Mouse (Mus musculus) v-Abl transformed pro-B cells (cell line): ENCODE data around the gene Gm12248.
"Not testable (repeated sequence)": the region's sequence is repeated elsewhere in the genome, so short reads cannot be mapped to it uniquely, and the experiment has no call there.

ENCODE experiments used
- in situ Hi-C, 2 experiments: fragments of 400-800 bp; cut with MboI; formaldehyde crosslinking; loops; one replicate each; pipeline ENCODE4 v1.15.1; 2025; ENCODE audit not compliant: unreplicated experiment in 2 of 2

Gm12248 gene

GRCm38 (mm10) chr11:58103344-58103653, 10.4 kb upstream of the Gm12248 start:
- in situ Hi-C loops, result loop anchor here (5.0 to 10.0 kb wide), 5 partner anchors 64 to 222 kb away; partner anchors contain the start of genes Gemin5 (in 1 of the 2) and Zfp692 (in 1 of the 2)

- in situ Hi-C loops, result loop anchor here (5.0 to 10.0 kb wide), 5 partner anchors 65 to 222 kb away; partner anchors contain the start of genes Gemin5 (in 1 of the 2) and Zfp692 (in 1 of the 2)
These were observed 9.8 kb upstream of the Gm12248 start for GRCm38 (mm10) chr11:58102581-58103343.

GRCm38 (mm10) chr11:58102146-58102545, 9.2 kb upstream of the Gm12248 start:
- in situ Hi-C loops, result loop anchor here (5.0 to 10.0 kb wide), 5 partner anchors 65 to 223 kb away; partner anchors contain the start of genes Gemin5 (in 1 of the 2) and Zfp692 (in 1 of the 2)

- in situ Hi-C loops, result loop anchor here (5.0 to 10.0 kb wide), 5 partner anchors 66 to 224 kb away; partner anchors contain the start of genes Gemin5 (in 1 of the 2) and Zfp692 (in 1 of the 2)
These were observed 8.3 kb upstream of the Gm12248 start for GRCm38 (mm10) chr11:58101194-58101720.

- in situ Hi-C loops, result loop anchor here (5.0 to 10.0 kb wide), 5 partner anchors 67 to 225 kb away; partner anchors contain the start of genes Gemin5 (in 1 of the 2) and Zfp692 (in 1 of the 2)
These were observed 7.1 kb upstream of the Gm12248 start for GRCm38 (mm10) chr11:58100006-58100405.

GRCm38 (mm10) chr11:58098366-58098720, 5.4 kb upstream of the Gm12248 start:
- in situ Hi-C loops, result not testable (repeated sequence)

- in situ Hi-C loops, result no loop called here
These were observed 4.9 kb upstream of the Gm12248 start for GRCm38 (mm10) chr11:58097621-58098365.

- in situ Hi-C loops, result no loop called here
These were observed 4.1 kb upstream of the Gm12248 start for GRCm38 (mm10) chr11:58096821-58097620.

GRCm38 (mm10) chr11:58096160-58096559, 3.2 kb upstream of the Gm12248 start:
- in situ Hi-C loops, result no loop called here

- in situ Hi-C loops, result no loop called here
These were observed 2.6 kb upstream of the Gm12248 start for GRCm38 (mm10) chr11:58095561-58095960.

GRCm38 (mm10) chr11:58094766-58095165, 1.8 kb upstream of the Gm12248 start:
- in situ Hi-C loops, result no loop called here

GRCm38 (mm10) chr11:58092541-58092940, 393 bp downstream of the Gm12248 start:
- in situ Hi-C loops, result no loop called here

GRCm38 (mm10) chr11:58081716-58082115, 11.2 kb downstream of the Gm12248 start:
- in situ Hi-C loops, result no loop called here

- in situ Hi-C loops, result no loop called here
These were observed 15.7 kb downstream of the Gm12248 start for GRCm38 (mm10) chr11:58077270-58077669.

GRCm38 (mm10) chr11:58072978-58073377, 20.0 kb downstream of the Gm12248 start:
- in situ Hi-C loops, result loop anchor here in 1 of 2 experiments (25.0 kb wide), 1 partner anchor 564 kb away; the partner anchor contains the start of genes Olfr323 and Trim58

- in situ Hi-C loops, result loop anchor here in 1 of 2 experiments (25.0 kb wide), 1 partner anchor 572 kb away; the partner anchor contains the start of genes Olfr323 and Trim58
These were observed 27.9 kb downstream of the Gm12248 start for GRCm38 (mm10) chr11:58065025-58065424.

- in situ Hi-C loops, result loop anchor here in 1 of 2 experiments (25.0 kb wide), 1 partner anchor 575 kb away; the partner anchor contains the start of genes Olfr323 and Trim58
These were observed 30.3 kb downstream of the Gm12248 start for GRCm38 (mm10) chr11:58062586-58062985.

GRCm38 (mm10) chr11:58061218-58061617, 31.7 kb downstream of the Gm12248 start:
- in situ Hi-C loops, result loop anchor here in 1 of 2 experiments (25.0 kb wide), 1 partner anchor 576 kb away; the partner anchor contains the start of genes Olfr323 and Trim58

- in situ Hi-C loops, result loop anchor here (5.0 to 25.0 kb wide), 3 partner anchors 97 to 578 kb away; partner anchors contain the start of genes Olfr323 (in 1 of the 2) and Trim58 (in 1 of the 2)
These were observed 33.2 kb downstream of the Gm12248 start for GRCm38 (mm10) chr11:58059752-58060151.
